Mouse (Mus musculus): ENCODE results near the gene Ifnl2.

GRCm38 (mm10) chr7:28511441-28511840 is 1.2 kb upstream of the Ifnl2 start:
- TF ChIP-seq POLR2A (IDR thresholded peaks at IDR 0.05; ENCODE audit: control insufficient read depth, low read depth, low read length): no peak
- no peak for TF ChIP-seq CTCF (IDR thresholded peaks at IDR 0.05; ENCODE audit: control insufficient read depth, insufficient read depth, insufficient replicate concordance, low read depth, low read length)

Measured in testis, adult 2 months (tissue).